Mouse (Mus musculus): ENCODE data around the gene Ldhb. TPM values are rescaled to one million over a fixed set of nuclear protein-coding genes. Genes with fewer than 3 reads are reported as not detected.
A peak's percentile ranks its signal among the peaks of the same experiment; 100 is the strongest.

The Ldhb gene
- total RNA-seq (2015) (38.8 and 41.7 TPM in 2 replicates), total RNA-seq (2017) (26.8 and 28.5 TPM in 2 replicates)

- ATAC-seq (ENCODE audit: poor library complexity, severe bottlenecking), result peak; percentile 79
Measured at GRCm38 (mm10) chr6:142507785-142508162, at the start of gene Ldhb. Gene Ldhb, minus strand, starts transcription at chr6:142507957.

- ATAC-seq (ENCODE audit: poor library complexity, severe bottlenecking), result peak; percentile 26
Measured at GRCm38 (mm10) chr6:142555988-142556387, 48.2 kb upstream of the Ldhb start.

GRCm38 (mm10) chr6:142551482-142551881, 43.7 kb upstream of the Ldhb start:
- ATAC-seq (ENCODE audit: poor library complexity, severe bottlenecking), result no peak

GRCm38 (mm10) chr6:142550871-142551270, 43.1 kb upstream of the Ldhb start:
- ATAC-seq (ENCODE audit: poor library complexity, severe bottlenecking), result no peak

- ATAC-seq (ENCODE audit: poor library complexity, severe bottlenecking), result no peak
Measured at GRCm38 (mm10) chr6:142548377-142548776, 40.6 kb upstream of the Ldhb start.

GRCm38 (mm10) chr6:142545132-142545531, 37.4 kb upstream of the Ldhb start:
- ATAC-seq (ENCODE audit: poor library complexity, severe bottlenecking), result no peak

- ATAC-seq (ENCODE audit: poor library complexity, severe bottlenecking), result no peak
Measured at GRCm38 (mm10) chr6:142543648-142544047, 35.9 kb upstream of the Ldhb start.

GRCm38 (mm10) chr6:142542800-142543175, 35.0 kb upstream of the Ldhb start:
- ATAC-seq (ENCODE audit: poor library complexity, severe bottlenecking), result no peak

- no peak for ATAC-seq (ENCODE audit: poor library complexity, severe bottlenecking)
Measured at GRCm38 (mm10) chr6:142542082-142542799, 34.5 kb upstream of the Ldhb start.

- ATAC-seq (ENCODE audit: poor library complexity, severe bottlenecking), result no peak
Measured at GRCm38 (mm10) chr6:142540561-142541160, 32.9 kb upstream of the Ldhb start.

- no peak for ATAC-seq (ENCODE audit: poor library complexity, severe bottlenecking)
Measured at GRCm38 (mm10) chr6:142540131-142540530, 32.4 kb upstream of the Ldhb start.

GRCm38 (mm10) chr6:142538503-142538902, 30.7 kb upstream of the Ldhb start:
- peak; percentile 63 for ATAC-seq (ENCODE audit: poor library complexity, severe bottlenecking)

- ATAC-seq (ENCODE audit: poor library complexity, severe bottlenecking), result no peak
Measured at GRCm38 (mm10) chr6:142533412-142533811, 25.7 kb upstream of the Ldhb start.

- ATAC-seq (ENCODE audit: poor library complexity, severe bottlenecking), result no peak
Measured at GRCm38 (mm10) chr6:142532686-142533085, 24.9 kb upstream of the Ldhb start.

GRCm38 (mm10) chr6:142532141-142532540, 24.4 kb upstream of the Ldhb start:
- no peak for ATAC-seq (ENCODE audit: poor library complexity, severe bottlenecking)

- ATAC-seq (ENCODE audit: poor library complexity, severe bottlenecking), result no peak
Measured at GRCm38 (mm10) chr6:142530378-142530777, 22.6 kb upstream of the Ldhb start.

GRCm38 (mm10) chr6:142529680-142530079, 21.9 kb upstream of the Ldhb start:
- no peak for ATAC-seq (ENCODE audit: poor library complexity, severe bottlenecking)

GRCm38 (mm10) chr6:142527931-142528562, 20.3 kb upstream of the Ldhb start:
- ATAC-seq (ENCODE audit: poor library complexity, severe bottlenecking), result no peak

GRCm38 (mm10) chr6:142524635-142525308, 17.0 kb upstream of the Ldhb start:
- peak; percentile 90 for ATAC-seq (ENCODE audit: poor library complexity, severe bottlenecking)

GRCm38 (mm10) chr6:142521591-142522110, 13.9 kb upstream of the Ldhb start:
- ATAC-seq (ENCODE audit: poor library complexity, severe bottlenecking), result no peak

- peak; percentile 83 for ATAC-seq (ENCODE audit: poor library complexity, severe bottlenecking)
Measured at GRCm38 (mm10) chr6:142519110-142519509, 11.4 kb upstream of the Ldhb start.

Data from megakaryocyte, adult 5-6 weeks (primary cell).